Mouse (Mus musculus) retina, postnatal 1 day (tissue): ENCODE results near the gene Utp20.
A peak's percentile ranks its signal among the peaks of the same experiment; 100 is the strongest.

Experiments used
- DNase-seq: peaks from one replicate; pipeline ENCODE4 v3.0.0-alpha.2; 2012

Gene Utp20

GRCm38 (mm10) chr10:88714744-88715143 lies 111.9 kb downstream of the Utp20 start:
- DNase-seq = no peak

- DNase-seq = no peak
Observed at GRCm38 (mm10) chr10:88712359-88712758, 114.2 kb downstream of the Utp20 start.

DNA sequence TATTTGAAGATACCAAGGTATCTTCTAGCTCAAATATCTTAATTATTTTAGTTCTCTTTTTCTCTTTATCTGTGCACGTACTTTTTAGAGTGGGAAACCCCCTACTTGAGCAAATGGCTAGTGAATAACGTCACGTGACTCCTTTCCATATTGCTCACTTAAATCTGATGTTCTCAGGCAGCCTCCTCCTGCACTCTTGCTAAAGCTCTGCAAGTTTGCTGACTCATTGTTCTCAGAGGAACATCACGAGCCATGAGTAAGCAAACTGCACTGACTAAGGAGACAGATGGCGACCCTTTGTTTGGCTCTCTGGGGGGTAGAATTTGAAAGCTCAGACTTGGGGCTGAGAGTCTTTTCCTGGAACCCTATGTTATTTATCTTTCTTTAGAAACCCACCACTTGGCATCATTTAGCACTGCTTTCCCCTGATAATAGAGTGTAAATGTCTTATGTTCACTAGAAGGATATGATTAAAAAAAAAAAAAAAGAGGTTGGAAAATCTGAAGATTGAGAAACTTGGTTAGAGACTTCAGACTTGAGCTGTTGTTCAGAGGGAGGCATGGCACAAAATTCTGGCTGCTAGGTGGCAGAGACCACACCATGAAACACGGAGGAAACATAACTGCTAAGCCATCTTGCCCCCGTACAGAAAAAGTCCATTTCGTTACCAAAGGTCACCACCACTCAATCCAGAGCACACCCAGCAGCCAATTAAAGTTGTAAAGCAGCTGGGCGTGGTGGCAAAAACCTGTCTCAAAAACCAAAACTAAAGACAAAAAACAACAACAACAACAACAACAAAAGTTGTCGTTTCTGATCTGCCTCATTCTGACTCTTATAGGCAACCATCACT lies 117.7 kb downstream of the Utp20 start:
- peak; percentile 58 for DNase-seq

- DNase-seq = no peak
Observed at GRCm38 (mm10) chr10:88700938-88701337, 125.7 kb downstream of the Utp20 start.
